Mouse (Mus musculus) cerebellum, adult 9-10 months (tissue): Measurements from ENCODE around the gene Soga1.

Experiments used
- DNase-seq: peaks from one replicate; pipeline ENCODE4 v3.0.0; 2022

Gene Soga1

GRCm38 (mm10) chr2:157078059-157078792 is 828 bp downstream of the Soga1 start:
- DNase-seq: peak; percentile 59

GRCm38 (mm10) chr2:157077641-157078058 is 1.4 kb downstream of the Soga1 start:
- peak; percentile 76 for DNase-seq

- peak; percentile 89 for DNase-seq
Measured at GRCm38 (mm10) chr2:157077160-157077559, 1.9 kb downstream of the Soga1 start.

DNA sequence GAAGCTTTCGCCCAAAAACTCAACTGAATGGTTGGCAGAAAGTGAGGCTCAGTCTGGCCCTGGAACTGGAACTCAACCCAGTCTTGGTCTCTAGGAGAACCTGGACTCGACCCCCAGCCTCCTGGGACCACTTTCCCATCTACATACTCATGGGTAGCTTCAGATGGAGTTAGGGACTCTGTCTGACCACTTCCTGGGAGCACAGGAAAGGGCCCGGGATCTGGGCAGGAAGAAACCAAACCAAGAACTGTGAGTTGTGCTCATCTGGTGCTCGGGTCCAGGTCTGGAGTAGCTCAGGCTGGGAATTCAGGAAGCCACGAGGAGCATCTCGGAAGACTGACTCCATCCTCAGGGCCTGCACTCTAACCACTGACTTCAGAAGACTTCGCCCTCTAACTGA is 2.5 kb downstream of the Soga1 start:
- peak; percentile 61 for DNase-seq

GRCm38 (mm10) chr2:157075685-157076084 is 3.4 kb downstream of the Soga1 start:
- DNase-seq: peak; percentile 89

DNA sequence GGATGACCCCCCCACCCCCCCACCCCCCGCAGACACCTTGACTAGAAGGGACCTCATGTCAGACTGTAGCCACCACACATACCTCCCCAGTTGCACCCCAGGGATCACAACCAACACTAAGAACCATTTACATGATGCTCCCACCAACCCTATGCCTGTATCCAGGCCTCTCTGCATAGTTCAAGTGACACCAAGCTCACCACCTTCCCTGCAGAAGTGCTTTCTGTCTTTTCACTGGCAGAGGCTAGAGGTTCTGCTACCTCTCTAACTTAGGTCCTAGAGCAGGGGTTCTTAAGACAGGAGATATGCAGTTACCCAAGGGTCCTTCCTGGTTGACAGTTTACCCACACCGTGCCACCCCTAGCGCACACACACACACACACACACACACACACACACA is 3.8 kb downstream of the Soga1 start:
- DNase-seq: peak; percentile 66

DNA sequence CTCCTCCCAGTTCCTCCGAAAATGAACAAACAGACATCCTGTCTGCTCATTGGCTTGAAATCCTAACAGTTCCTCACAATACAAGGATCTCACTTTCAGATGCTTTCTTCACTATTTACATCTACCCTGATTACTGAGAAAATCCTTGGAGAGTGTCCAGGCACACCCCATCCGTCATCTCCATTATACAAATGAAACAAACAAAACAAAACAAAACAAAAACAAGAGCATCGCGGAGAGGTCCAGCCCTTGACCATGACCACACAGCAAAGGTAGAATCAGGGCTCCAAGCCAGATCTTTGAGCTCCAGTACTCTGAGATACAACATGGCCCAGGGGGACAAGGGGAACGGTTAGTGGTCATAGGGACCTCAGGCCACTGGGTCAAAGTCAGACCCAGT is 4.3 kb downstream of the Soga1 start:
- DNase-seq: peak; percentile 68

DNA sequence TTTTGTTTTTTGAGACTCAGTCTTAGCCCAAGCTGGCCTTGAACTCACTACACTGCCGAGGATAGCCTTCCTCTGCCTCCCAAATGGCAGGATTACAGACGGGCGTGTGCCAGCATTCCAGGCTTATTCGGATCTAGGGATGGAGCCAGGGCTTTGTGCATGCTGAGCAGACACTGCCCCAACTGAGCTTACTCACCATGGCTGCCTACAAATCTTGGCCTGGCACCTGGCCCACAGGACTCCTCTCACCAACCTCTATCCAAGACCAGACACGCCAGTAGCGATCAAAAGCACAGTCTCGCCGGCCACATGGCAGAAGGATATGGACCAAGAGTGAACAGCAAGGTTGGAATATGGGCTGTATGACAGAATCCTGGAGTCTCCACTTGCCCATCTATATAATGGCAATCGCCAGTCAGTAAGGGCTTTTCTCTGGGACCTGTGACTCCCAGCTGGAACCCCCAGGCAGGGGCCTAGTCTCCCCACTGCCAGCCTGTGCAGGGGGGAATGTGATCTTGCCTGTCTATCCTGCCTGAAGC is 4.8 kb downstream of the Soga1 start:
- peak; percentile 95 for DNase-seq

GRCm38 (mm10) chr2:157073378-157074052 is 5.5 kb downstream of the Soga1 start:
- DNase-seq: peak; percentile 55

- DNase-seq: peak; percentile 62
Measured at GRCm38 (mm10) chr2:157072316-157072990, 6.6 kb downstream of the Soga1 start.

DNA sequence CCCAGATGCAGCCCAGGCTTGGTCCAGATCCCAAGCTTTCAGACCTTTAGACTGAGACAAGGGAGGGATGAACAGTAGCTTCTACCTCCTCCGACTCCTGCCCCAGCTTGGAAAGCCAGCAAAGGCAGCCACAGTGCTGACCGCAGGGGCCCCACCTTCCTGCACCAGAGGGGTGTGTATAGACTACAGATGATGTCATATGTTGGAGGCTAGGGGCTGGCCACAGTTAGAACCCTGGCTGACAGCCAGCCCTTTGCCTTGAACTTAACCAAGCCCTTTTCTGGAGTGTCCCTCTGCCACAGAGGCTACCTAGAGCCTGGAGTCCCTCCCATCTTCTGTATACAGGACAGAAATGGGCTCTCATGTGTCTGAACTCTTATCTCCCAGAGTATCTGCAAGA is 7.5 kb downstream of the Soga1 start:
- peak; percentile 87 for DNase-seq

GRCm38 (mm10) chr2:157070365-157070764 is 8.7 kb downstream of the Soga1 start:
- DNase-seq: peak; percentile 79

DNA sequence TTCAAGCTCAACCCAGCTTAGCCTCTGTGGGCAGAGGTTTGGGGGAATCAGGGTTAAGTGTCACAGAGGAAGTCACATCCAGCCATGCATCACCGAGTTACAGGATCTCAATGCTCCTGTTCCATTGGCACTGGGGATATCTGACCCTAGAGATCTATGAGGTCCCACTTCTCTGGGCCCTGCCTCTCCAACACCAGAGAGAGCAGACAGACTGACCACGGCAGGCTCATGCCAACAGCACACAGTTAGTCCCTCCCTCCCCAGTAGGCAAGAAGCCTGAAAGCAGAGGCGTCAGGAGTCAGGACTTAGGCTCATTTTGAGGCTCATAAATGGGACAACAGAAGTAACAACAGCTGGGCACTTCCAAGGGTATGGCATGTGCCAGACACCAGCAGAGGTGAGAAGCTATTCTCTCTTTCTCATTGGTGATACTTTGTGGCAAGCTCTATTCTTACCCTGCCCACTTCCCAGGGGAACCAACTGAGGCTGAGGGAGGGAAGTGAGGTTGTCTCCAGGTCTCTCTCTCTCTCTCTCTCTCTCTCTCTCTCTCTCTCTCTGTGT is 9.2 kb downstream of the Soga1 start:
- DNase-seq: no peak

DNA sequence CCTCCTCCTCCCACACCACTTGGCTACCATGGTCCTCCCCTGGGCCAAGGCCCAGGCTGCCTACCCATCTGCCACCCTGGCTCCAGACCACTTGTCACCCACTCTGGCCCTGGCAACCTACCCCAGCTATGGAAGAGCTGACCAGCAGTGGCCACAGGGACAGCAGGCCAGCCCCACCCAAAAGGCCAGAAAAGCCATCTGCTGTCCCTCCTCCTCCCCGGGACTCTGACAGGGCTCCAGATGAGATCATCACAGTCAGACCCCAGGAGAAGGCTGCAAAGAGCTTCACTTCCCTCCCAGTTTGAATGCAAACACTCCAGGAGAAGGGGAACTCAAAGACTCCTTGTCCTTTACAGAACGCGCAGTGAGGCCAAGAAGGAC is 9.7 kb downstream of the Soga1 start:
- DNase-seq: peak; percentile 97

DNA sequence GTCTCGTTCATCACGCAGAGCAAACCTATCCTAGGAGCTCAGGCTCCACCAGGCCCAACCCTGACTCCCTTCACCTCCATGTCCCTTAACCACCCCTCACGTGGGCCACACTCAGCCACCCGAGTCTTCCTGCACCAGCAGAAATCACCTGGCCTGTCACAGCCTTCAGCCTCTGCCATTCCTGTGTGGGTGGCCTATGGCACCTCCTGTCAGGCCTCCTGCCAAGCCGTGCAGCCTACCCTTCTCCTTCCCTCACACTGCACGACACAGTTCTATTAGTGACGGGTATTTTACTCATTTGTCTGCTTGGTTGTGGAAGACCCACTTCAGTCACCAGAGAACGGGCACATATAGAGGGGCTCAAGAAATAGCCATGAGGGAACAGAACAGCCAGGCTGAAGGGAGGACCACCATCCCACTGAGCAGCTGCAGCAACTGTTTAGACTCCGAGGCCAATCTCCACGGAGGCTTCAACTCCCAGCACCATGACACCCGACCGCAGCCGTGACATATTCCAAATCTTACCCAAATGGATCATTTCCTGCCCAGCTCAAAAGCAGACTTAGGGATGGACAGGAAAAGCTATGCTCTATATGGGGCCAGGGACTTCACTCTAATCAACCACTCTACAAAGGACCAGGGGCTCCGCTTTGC is 10.2 kb downstream of the Soga1 start:
- peak; percentile 81 for DNase-seq

DNA sequence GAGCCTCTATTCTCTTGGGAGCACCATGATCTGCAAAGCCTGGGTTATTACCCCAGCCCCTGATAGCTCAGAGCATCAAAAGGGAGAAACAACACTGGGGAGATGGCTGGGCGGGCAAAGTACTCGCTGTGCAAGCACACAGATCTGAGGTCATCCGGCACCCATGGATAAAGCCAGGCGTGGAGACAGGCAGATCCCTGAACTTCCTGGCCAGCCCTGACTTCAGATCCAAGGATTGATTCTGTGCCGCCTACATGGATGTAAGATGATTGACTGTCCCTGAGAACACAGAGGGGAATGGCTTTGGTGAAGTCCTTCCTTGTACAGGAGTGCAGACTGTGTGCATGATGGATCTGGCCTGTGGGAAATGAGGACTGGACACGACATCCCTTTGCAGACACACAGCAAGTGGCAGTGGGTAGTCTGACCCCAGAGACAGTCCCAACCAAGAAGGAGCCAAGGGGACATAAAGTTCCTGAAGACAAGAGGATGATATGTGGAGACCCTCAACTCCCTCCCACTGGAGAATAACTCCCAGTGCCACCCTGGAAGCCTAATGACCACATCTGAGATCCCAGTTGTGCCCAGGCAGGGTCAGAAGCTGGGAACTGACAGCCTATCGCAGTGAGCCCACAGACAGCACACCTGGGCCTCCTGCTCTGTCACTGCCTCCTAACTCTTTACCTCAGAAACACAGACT is 12.2 kb downstream of the Soga1 start:
- DNase-seq: peak; percentile 62

GRCm38 (mm10) chr2:157065879-157066226 is 13.2 kb downstream of the Soga1 start:
- DNase-seq: peak; percentile 62

- DNase-seq: peak; percentile 54
Measured at GRCm38 (mm10) chr2:157064978-157065878, 13.8 kb downstream of the Soga1 start.

DNA sequence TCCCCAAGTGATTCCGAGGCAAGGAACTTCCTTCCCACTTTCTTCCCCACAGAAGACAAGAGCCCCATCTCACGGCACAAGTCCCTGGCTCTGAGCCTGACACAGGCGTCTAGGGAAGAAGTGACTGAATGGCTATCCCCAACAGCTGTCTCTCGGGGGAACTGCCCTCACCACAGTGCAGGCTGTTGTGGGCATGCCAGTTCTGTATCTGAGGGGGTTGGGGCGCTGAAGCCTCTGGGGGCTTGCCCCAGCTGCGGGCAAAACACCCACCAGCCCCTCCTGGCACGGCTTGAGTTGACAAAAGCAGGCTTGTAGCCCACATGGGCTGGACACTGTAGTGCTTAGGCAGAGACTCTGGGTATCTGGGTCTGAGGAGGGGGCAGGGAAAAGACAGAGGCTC is 14.9 kb downstream of the Soga1 start:
- DNase-seq: peak; percentile 55

DNA sequence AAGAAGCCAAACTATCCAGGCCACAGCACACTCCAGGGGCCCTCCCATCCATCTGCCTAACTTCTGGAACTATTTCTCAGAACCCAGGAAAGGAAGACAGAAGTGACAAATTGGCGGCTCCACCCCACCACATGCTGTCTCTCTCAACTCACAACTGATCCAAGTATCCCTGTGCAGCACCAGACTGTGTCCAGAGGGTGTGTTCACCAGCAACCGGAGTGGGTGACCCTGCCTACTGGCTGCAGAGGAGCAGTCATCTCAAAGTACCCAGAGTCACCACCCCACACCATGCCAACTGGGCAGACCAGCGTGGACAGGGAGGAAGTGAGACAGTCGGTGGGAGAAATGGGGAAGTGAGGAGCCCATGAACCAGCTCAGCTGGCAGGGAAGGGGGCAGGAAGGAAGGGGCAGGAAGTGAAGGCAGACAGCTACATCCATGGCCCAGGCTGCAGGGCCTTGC is 15.8 kb downstream of the Soga1 start:
- no peak for DNase-seq
